Mouse (Mus musculus) neutrophil, adult 83 days (primary cell): ENCODE measurements around the gene Bud23. TPM values are rescaled to one million over a fixed set of nuclear protein-coding genes. Genes with fewer than 3 reads are reported as not detected.

Experiments used
- total RNA-seq, 2 experiments: library from RNA; stranded (reverse); gene quantifications; one replicate each; pipeline ENCODE4 v1.2.4; 2023

The Bud23 gene
- 10 to 100 TPM; 28.8 to 29.4 TPM for total RNA-seq

GRCm38 (mm10) chr5:135064909-135065446 is at the start of gene Bud23:
Bud23 (minus strand) TSS chr5:135064959.

GRCm38 (mm10) chr5:135089653-135090052 is 24.9 kb upstream of the Bud23 start, which contains the start of gene Mlxipl:
Mlxipl (plus strand) TSS chr5:135089890.

GRCm38 (mm10) chr5:135077564-135078481 is 13.1 kb upstream of the Bud23 start, which contains the start of gene Vps37d:
Vps37d (minus strand) TSS chr5:135078266.

GRCm38 (mm10) chr5:135063629-135064381 is 954 bp downstream of the Bud23 start, which contains the start of gene Dnajc30:
Dnajc30 (plus strand) TSS chr5:135064202.

GRCm38 (mm10) chr5:135023344-135024173 is 41.2 kb downstream of the Bud23 start, which contains the start of gene Stx1a:
Stx1a (plus strand) TSS chr5:135023482.

DNA sequence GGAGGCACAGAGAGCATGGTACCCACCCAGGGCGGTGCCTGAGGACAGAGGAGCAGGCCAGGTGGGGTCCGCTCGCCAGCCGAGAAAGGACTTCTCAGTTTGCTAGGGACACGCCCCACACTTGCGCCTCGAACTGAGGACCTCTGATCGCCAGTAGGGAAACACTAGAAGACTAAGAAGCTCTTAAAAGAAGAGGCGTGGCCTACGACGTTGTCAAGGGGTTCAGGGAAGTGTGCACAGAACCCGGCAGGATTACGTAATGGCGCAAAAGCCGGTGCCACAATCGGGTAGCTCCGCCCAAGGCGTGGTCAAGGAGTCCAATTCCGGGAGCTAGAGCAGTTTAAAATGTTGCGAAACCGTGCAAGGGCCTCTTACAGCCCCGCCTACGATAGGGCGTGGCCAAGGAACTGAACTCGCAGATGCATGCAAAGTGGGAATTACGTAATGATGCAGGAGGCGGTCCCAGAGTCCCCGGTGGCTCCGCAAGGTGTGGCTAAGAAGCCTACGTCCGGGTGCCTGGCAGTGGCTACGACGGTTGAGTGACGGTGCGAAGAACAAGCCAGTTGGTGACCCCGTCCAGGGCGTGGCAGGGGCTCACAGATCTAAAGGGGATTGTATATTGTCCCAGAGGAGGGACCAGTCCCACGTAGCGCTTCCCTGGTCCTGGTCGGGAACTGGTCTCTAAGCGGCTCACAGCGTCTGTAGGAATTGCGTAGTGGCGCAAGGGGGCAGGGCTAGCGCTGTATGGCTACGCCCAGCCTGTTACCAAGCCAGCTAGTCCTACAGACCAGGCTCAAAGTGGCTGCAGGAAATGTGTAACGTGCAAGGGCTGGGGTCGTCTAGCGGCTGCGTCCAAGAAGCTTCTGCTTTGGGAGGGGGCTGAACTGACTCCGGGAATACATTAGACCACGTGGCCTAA is 55.8 kb downstream of the Bud23 start, which contains the start of gene Abhd11:
Gene Abhd11 (plus strand): TSS at position 482 of the 919 bp plus-strand sequence.

Other genes with a start within 250 kb of the Bud23 start
- not detected for gene Tmem270, start 158.2 kb downstream of the Bud23 start, total RNA-seq
- 10 to 100 TPM; 23.0 to 34.6 TPM for gene Cldn13, start 149.4 kb downstream of the Bud23 start, total RNA-seq
- 1 to 10 TPM; 1.3 to 6.4 TPM for gene Mettl27, start 132.6 kb downstream of the Bud23 start, total RNA-seq
- not detected for gene Cldn4, start 118.0 kb downstream of the Bud23 start, total RNA-seq
- gene Cldn3, start 78.7 kb downstream of the Bud23 start, total RNA-seq, result not detected
- 10 to 100 TPM; 20.8 to 24.5 TPM for gene Abhd11, start 55.8 kb downstream of the Bud23 start, total RNA-seq
- under 1 TPM; 0.46 to 0.53 TPM for gene Stx1a, start 41.5 kb downstream of the Bud23 start, total RNA-seq
- gene Dnajc30, start 757 bp downstream of the Bud23 start, total RNA-seq, result 10 to 100 TPM; 12.1 to 13.1 TPM
- gene Vps37d, start 13.3 kb upstream of the Bud23 start, total RNA-seq, result not detected
- 1 to 10 TPM; 1.1 to 1.3 TPM for gene Mlxipl, start 24.9 kb upstream of the Bud23 start, total RNA-seq
- 10 to 100 TPM in 1 of 2 experiments, 1 to 10 TPM in 1; 8.3 to 10.7 TPM for gene Tbl2, start 84.7 kb upstream of the Bud23 start, total RNA-seq
- 10 to 100 TPM; 25.0 to 26.4 TPM for gene Bcl7b, start 103.3 kb upstream of the Bud23 start, total RNA-seq
- 10 to 100 TPM; 89.4 to 94.1 TPM for gene Baz1b, start 122.3 kb upstream of the Bud23 start, total RNA-seq
- not detected for gene Fzd9, start 186.3 kb upstream of the Bud23 start, total RNA-seq